Mouse (Mus musculus) heart, postnatal 0 days (tissue): ENCODE data around the gene Cald1.

ENCODE experiments used
- CTCF ChIP-seq: IDR thresholded peaks from 2 replicates; pipeline ENCODE4 v1.5.1; 2016; ENCODE audit warnings: antibody characterized with exemption, control low read depth, low read depth
- EP300 ChIP-seq: IDR thresholded peaks from 2 replicates; pipeline ENCODE4 v1.6.1; 2016; ENCODE audit warnings: antibody characterized with exemption, low read depth

GRCm38 (mm10) chr6:34620242-34620641, 21.9 kb downstream of the Cald1 start:
- no peak for TF ChIP-seq EP300
- TF ChIP-seq CTCF = no peak
